Mouse (Mus musculus) right cerebral cortex, postnatal 10 days (tissue): ENCODE measurements at regions not wholly inside any gene's neighbourhood (a gene's known extent, or its start where the extent isn't known, plus 50 kb on each side); places are given as distances from the start of the nearest gene placed in this dataset.

Experiments
- DNase-seq, 2 experiments: peaks; one replicate each; pipeline ENCODE4 v3.0.0; 2021; ENCODE audit warnings: low spot score in 2 of 2

DNA sequence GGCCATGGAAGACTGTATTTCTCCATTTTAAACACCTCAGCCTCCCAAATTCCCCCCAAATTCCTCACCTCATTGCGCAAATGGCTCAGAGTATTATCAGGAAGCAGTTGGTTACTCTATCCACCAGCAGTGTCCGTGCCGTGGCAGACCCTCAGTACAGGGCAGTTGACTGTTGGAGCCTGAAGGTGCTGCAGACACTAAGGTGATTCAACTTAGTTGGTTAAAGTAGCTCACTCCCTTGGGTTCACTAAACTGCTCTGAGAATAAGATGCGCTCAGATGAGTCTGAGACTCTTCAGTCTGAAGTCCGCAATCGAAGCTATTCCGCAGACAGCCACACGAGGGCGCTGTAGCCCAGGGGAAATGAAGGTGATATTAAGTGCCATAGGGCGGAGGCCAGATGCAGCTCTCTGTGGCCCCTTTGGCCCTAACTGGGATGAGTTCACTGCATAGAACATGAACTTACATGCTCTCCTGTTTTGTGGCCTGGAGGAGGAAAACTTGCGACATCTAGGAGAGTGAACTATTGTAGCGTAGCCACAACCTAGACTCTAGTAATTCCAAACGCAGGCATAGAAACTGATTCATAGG is 62.9 kb downstream of the Amer3 start:
- peak; percentile 44 to 81 for DNase-seq

DNA sequence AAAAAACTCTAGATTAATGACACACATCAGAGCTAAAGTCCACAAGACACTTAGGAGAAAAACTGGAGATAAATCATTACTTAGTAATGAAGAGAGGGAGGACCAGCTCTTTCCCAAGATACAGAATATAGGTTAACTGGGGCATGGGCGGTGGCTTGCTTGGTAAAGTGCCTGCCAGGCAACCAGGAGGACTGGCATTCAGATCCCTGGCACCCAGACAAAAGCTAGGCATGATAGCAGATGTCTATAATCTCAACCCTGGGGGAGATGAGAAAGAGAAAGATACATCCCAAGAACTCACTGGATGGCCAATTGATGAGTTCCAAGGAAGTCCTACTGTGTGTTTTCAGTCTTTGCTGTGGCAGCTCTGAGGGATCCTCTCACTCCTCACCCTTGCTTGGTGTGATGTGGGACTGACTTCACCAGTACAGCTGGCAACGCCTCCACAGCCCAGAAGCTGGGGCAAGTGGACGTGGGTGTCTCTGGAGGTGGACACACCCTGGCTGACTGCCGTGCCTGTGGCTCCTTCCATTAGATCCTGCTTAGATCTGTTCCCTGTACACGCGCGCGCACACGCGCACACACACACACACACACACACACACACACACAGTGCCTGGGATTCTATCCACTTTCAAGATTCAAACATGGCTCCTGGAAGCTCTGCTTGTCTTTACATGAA is 74.6 kb downstream of the Amer3 start:
- DNase-seq: no peak

DNA sequence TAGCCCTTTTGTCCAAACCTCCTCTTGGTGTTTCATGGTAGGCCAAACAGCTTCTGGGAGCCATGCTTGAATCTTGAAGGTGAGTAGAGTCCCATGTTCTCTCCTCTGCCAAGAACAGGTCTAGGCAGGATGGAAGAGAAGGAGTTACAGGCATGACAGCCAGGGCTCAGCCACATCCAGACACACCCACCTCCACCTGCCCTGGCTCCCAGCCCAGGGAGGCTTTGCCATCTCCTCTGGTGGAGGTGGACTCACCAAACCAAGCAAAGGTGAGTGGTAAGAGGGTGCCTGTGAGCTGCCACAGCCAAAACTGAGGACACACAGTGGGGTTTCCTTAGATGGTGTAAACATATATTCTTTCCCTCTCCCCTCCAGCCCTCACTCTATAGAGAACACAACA is 78.0 kb downstream of the Amer3 start:
- DNase-seq: no peak

DNA sequence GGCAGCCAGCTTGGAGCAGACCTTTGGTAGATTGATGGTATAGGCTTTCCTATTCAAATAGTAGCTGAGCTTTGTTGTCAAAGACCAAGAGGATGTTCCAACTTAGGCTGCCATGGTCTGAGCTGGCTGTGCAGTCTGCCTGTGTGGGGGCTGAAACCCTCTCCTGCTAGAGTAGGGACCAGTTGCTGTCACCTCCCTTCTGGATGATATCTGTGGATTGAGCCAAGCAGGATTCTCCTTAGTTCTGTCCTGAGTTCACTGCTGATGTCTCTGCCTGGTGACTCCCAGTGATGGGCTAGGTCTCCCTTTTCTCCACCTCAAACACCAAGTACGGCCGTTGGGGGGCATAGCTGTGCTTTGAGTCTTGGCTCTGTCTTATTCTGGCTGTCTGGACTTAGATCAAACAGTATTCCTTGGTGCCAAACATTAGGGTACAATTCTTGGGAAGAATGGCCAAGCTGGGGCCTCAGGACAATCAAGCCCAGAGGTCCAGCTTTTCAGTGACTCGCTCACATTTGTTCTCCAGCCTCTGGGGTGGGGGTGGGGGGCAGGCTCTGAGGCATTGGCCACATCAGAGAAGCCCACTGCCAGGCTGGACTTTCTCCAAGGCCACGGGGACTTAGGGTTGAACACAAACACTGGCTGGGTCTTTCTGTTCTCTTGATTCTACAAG is 84.6 kb downstream of the Amer3 start:
- DNase-seq: peak; percentile 80 to 83

DNA sequence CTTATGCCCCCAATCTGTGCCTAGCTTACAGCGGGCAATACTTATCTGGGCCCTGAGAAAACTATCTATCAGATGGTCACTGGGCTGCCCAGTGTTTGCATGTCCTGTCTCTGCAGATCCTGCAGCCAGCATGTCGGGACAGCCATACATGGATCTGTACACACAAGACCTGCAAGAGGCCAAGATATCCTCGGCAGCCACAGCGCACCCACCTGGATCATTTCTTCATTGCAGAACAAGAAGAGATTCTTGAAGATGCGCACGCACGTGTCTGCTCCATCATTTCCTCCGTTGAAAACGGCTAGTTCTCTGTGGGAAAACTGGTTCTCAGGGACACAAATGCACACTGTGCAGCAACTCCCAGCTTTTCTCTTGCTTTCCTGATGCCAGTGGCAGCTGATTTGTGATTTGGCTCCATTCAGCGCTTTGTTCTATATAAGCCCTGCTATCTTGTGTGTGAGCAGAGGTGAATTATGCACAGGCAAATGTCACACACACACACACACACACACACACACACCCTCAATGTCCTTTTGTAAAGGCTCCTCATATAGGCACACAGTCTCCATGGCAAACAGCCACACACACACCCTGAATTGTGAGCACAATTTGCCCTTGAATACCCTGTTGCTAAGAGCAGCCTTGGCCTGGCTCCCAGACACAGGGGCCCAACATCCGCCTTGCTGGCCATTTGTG is 85.5 kb downstream of the Amer3 start:
- DNase-seq: peak; percentile 89 to 90

DNA sequence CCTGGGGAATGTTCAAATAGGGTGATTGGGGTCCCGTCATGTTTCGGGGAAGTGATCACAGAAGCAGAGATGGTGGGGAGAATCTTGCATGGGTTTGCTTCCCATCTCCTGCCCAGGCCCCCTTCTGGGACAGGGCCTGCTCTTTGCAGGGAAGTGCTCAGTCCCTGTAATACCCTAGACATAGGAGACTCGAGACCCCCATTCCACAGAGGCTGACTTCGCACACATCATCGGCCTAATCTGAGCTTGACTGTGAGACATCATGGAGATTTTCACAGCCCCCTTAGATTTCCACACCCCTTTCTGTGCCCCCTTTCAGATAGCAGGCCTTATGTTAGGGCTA is 86.0 kb downstream of the Amer3 start:
- no peak for DNase-seq

DNA sequence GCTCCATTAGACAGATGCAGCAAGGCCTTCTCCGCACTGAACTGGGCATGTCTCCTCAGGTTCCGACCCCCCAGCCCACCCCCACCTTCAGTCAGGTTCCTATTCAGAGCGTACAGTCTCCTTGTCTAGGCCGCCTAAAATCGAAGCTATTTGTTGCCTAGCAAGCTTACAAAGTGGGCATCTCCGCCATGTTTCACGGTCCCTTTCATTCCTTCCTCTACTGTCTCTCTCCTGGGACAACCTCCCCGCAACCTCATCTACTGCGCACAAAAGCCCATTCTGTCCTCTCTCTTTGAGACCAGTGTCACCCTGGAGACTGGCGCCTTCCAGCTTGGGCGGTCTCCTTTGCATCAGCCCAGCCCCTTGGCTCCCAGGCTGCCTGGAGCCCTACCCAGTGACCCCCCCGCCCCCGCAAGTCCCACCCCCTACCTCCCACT is 86.8 kb downstream of the Amer3 start:
- peak; percentile 73 to 79 for DNase-seq

DNA sequence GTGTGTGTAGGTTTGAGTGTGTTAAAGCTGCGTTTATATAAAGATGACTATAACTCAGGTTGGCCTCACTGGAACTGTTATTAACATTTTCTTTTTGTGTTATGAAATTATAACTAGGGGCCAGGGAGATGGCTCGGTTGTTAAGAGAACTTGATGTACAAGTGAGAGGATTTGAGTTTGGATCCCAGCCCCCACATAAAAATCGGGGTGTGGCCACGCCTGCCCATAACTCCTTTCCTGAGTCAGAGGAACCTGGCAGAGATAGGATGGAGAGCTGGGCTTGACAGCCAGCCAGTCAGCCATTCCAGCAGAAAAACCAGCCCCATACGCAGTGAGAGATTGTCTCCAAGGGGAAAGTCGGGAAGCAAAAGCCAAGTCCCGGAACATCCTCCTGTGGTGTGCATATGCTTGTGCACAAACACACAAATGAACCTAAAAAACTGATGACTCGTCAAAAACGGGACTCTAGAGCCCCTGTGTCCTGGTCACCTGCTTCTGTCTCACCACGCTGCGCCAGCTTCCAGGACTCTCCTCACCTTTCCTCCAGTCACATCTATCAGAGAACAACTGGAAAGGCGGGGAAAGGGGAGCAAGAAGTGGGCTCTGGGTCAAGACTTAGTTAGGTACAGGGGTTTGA is 97.8 kb downstream of the Amer3 start:
- DNase-seq: no peak

DNA sequence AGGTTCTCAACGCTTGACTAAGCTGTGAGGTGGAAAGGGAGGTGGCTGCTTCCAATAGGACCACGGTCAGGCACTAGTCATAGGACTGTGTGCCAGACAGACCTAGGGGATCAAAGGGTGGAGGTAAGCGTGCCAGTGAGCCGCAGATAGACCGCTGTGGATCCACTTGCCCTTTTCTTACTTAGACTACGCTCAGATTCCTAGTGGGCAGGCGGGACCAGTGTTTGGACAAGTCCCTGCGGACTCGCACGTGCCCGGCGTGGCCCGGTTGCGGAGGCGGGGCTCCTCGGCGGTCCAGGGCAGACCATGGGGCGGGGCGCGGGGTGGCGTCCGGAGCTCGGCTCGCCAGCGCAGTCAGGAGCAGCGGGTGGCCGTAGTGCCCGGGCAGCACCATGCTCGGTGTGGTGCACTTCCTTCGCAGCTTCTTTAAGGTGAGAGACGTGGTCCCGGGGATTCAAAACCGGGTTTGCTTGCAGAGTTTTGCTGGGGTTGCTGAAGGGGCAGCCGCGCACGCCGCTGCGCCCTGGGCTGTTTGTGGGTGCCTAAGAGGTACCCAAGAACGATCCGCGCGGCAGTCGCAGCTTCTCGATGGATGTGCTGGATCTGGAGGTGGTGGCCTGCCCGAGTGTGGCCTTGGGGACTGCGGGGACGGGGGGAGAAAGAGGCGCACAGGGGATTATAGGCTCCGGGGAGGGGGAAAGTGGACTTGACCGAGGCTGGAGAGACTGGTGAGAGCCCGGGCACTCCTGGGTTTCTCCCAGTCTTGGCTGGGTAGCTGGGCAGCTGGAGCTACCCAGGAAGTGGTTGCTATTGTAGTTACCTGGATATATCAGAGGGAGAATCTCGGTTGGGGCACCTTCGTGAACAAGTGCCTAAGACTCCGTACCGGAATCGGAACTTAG is 98.6 kb downstream of the Amer3 start:
- peak; percentile 65 to 71 for DNase-seq

DNA sequence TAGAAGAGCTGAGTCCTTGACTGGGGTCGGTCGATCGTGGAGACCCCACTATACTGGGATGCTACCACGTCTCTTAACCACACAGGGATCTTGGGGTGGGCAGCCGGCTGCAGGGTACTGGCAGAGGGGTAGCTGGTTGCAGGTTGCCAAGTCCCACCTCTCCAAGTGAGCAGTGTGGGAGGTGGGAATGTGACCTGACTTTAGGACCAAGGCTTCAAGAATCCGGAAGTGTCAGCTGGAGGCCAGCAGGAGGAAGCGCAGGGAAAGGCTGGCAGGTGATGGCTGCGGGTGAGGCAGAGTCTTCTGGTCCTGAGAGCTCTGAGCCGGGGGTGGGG is 99.2 kb downstream of the Amer3 start:
- DNase-seq: no peak

DNA sequence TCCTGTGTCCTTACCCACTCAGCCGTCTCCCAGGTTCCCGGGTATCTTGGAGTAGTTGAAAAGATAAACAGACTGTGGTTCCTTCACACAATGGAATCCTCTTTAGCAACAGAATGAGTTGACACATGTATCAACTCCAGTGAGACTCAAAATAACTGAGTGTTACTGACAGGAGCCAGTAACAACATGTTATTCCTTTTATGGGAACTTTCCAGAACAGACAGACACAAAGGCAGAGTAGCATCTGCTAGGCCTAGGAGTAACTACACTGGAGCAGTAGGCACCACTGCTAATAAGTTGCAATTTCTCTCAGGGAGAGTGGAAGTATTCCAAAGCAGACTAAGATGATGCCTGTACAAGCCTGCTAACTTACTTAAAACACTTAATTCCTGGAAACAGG is 107.1 kb downstream of the Amer3 start:
- DNase-seq: no peak

DNA sequence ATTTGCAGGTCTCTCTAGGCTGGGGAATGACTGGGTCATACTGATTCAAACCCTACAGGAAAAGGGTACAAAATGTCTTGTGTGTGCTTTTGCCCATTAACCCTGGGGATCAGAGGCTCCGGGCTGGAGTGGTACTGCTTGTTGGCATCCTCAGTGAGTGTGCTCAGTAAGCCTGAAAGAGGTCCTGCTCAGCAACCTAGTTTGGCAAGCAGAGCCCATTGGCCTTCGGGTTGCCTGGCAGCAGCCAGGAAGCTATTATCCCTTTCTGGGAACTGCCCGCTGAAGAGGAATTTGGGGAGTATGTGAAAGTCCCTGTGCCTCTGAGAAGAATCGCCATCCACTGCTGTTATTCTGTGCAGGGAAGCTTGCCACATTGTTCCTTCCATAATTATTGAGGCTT is 117.1 kb downstream of the Amer3 start:
- DNase-seq: peak; percentile 70 to 80

DNA sequence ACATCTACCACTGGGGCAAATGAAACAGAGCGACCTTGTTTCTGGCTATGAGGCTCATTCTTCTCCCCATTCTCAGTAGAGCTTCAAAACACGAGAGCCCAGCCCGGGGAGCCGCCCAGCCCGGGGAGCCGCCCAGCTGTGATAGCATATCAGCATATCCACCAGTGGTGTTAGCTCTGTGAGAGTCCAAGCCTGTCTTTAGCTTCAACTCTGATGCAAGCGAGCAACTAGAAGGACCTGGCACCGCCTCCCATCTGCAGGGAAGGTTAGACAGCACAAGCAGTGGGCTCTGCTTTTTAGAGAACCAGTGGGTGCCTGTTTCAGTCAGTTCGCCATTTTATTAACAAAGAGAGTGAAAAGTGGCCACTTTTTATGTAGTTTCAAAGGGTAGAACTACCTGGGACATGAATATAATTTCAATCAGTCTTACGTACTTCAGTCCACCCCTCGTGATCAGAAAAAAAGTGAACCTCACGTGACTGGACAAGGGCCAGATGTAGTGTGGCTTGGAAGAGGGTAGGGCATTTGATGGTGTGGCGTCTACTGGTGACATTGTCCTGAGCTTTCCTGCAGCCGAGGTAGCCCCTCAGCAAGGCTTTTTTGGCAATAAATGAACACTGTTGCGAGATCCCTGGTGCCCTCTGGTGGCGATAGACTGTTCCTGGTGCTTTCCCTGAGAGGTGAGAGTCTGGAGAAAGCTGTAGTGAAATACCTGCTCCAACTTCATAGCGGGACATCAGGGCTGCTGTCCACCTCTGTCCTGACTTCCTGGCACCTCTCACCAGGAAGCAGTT is 121.0 kb downstream of the Amer3 start:
- DNase-seq: peak; percentile 50 to 78

DNA sequence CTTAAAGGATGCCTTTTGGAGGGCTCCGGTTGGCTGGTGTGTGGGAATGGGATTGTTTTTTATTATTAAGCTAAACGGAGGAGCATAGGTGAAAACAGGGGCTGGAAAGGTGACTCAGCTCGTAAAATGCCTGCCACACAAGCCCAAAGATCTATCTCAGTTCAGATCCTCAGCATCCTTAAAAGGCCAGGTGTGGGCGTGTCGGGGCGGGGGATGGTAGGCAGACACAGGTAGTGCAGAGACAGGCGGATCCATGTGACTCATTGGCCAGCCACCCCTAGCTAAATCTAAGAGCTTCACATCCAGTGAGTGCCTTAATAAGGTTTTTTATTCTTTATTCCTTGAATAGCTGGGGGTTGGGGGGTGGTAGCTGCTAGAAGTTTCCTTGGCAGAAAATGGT is 122.0 kb downstream of the Amer3 start:
- no peak for DNase-seq

DNA sequence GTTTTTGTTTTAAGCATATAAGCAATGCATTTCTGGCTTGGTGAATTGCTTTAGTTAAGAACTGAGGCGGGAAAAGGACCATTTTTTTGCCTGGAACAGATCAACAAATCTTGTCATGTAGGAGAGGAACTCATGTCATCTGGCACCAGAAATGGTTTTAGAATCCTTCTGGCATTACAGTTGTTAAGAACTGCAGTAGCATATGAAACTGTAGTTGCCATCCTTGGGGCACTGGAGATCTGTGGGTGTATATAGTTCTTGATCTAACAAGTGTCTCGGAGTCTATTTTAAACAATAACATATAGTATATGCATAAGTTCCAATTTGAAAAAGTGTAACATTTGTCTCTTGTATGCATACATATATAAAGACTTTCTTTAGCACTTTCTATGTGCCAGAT is 129.6 kb downstream of the Amer3 start:
- DNase-seq: peak in 1 of 2 experiments; percentile 60

DNA sequence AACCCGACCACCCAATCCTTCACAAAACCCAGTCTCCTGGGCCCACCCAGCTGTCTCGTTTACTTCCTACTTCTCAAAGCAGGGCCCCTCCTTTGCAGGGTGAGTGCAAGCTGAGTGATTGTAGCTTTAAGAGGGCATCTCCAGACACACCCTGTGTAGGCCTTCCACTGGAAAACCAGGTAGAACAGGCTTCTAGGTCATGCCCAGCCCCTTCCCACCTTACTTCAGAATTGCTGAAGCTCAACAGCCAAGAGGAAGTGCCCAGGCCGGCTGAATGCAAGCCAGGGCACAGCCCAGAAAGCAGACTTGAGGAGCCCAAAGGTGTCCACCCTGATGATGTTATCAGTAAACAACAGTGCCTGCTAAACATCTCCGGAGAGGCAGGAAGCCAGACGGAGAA is 120.2 kb downstream of the Fam168b start:
- peak in 1 of 2 experiments; percentile 12 for DNase-seq

DNA sequence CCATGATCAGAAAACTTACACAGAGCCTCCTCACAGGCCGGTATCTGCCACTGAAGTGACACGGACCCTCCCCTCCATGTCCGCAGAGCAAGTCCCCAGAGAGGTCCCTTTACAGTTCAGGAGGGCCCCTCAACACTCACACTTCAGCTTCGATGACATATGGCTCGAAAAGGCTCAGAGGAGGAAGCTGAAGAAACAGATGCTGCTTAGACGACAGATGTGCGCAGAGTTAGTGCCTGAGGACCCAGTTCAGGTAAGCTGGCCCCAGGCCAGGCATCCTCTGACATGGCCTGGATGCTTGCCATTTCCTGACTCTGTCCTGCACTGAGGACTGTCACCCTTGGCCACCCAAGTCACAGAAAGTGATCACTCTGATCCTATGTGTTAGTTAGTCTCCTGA is 110.7 kb downstream of the Fam168b start:
- DNase-seq: peak in 1 of 2 experiments; percentile 23

DNA sequence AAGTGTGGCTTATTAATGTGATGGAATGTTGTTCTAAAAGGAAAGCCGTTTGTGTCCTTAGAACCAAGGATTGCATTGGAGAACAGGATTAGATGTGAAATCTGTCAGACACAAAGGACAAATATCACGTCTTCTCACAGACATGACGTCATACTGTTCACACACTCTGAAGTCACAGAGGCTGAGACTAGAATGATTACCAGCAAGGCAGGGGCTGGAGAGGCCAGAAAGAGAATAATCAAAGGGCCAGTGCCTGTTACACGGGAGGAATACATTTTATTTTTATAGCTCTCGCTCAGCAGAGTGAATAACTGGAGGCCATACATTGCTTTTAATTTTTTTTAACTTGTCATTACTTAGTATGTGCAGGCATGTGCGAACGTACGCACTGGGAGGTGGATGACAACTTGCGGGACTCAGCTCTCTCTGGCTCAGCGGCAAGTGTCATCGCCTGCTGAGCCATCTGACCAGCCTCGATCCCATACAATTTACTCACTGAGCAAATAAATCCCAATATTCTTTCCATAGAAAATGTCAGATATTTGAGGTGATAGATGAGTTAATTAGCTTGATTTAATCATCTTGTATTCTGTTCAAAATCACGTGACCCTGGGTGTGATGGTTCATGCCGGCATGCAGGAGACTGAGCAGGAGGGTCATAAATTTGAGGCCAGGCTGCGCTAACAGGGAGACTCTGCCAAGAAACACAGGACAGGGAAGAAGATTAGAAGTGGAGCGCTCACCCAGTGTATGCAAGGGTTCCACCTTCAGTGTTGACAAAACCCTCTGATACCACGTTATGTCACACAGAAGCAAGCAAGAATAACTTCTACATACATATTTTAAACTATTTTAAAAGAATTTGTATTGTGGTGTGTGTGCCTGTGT is 109.6 kb downstream of the Fam168b start:
- DNase-seq: peak; percentile 3 to 11

DNA sequence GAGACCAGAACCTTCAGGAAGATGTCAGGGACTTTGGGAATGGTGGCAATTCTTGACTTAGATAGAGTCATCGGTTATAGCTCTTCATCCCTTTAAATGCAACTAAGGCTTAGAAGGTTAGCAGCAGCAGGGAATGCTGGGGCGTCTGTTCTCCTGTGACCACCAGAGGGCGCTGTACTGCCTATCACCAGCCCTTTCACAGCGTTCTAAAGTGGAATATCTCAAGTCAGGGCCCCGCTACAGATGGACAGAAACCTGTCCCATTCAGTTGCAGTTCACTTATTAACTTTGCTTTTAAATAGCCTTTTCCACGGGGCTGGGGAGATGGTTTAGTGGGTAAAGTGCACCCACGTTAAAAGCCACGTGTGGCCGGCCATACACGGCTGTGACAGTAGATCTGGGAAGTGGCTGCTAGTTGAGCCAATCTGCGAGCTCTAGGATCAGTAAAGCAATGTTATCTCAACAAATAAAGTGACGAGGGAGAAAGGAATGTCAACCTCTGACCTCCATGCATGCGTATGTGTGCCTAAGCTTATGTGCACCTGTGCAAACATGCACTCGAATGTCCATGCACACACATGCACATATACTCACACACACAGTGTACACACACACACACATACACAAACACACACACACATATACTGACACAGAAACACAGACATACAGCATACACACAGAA is 104.3 kb downstream of the Fam168b start:
- DNase-seq: peak; percentile 67 to 80
